Mouse (Mus musculus) midbrain, embryonic 15.5 days (tissue): ENCODE measurements around the gene Mcl1. TPM values are rescaled to one million over a fixed set of nuclear protein-coding genes. Genes with fewer than 3 reads are reported as not detected.
"Not testable (repeated sequence)": the region's sequence is repeated elsewhere in the genome, so short reads cannot be mapped to it uniquely, and the experiment has no call there.

Experiments used
- ATAC-seq: fragments of 200-750 bp; cut with Nextera tagmentation; replicated peaks from 2 replicates; pipeline ENCODE4 v1.8.0; 2017; ENCODE audit warnings: moderate TSS enrichment
- H3K27ac ChIP-seq: fragments of 300-500 bp; sonication (generic); 2 replicates; pipeline ENCODE4 v1.5.1; 2015; ENCODE audit warnings: mild to moderate bottlenecking, inconsistent platforms
- H3K27me3 ChIP-seq: fragments of 300-500 bp; sonication (generic); replicated peaks from 2 replicates; pipeline ENCODE4 v1.6.1; 2015; ENCODE audit warnings: inconsistent platforms
- H3K36me3 ChIP-seq: fragments of 300-500 bp; sonication (generic); replicated peaks from 2 replicates; pipeline ENCODE4 v1.6.1; 2015; ENCODE audit warnings: inconsistent platforms
- H3K4me1 ChIP-seq: fragments of 300-500 bp; sonication (generic); 2 replicates; pipeline ENCODE4 v1.6.1; 2015; ENCODE audit warnings: inconsistent platforms
- H3K4me2 ChIP-seq: fragments of 300-500 bp; sonication (generic); 2 replicates; pipeline ENCODE4 v1.6.1; 2015; ENCODE audit warnings: inconsistent platforms, mild to moderate bottlenecking, moderate library complexity
- H3K4me3 ChIP-seq: fragments of 300-500 bp; sonication (generic); 2 replicates; pipeline ENCODE4 v1.5.1; 2015; ENCODE audit warnings: mild to moderate bottlenecking, inconsistent platforms
- H3K9ac ChIP-seq: fragments of 300-500 bp; sonication (generic); 2 replicates; pipeline ENCODE4 v1.6.1; 2015; ENCODE audit warnings: mild to moderate bottlenecking, inconsistent platforms
- H3K9me3 ChIP-seq: fragments of 300-500 bp; sonication (generic); 2 replicates; pipeline ENCODE4 v1.6.1; 2016; ENCODE audit warnings: inconsistent platforms
- WGBS: fragments of 180-500 bp; shearing (Covaris S2); methylation state at CpG from one replicate; pipeline ENCODE4 v1.1.7; 2015; ENCODE audit warnings: mixed read lengths; 5-methylcytosine and 5-hydroxymethylcytosine counted together
- polyA plus RNA-seq: library from polyadenylated mRNA; unstranded; fragments of >200 nt; fragmentation: Nextera tagmentation; extraction: Ambion mirVana; gene quantifications from 2 replicates; pipeline ENCODE4 v1.2.1, GENCODE M21; 2015

Gene Mcl1
- polyA plus RNA-seq, 1 experiment from 2014 or later: 47.8 TPM

DNA sequence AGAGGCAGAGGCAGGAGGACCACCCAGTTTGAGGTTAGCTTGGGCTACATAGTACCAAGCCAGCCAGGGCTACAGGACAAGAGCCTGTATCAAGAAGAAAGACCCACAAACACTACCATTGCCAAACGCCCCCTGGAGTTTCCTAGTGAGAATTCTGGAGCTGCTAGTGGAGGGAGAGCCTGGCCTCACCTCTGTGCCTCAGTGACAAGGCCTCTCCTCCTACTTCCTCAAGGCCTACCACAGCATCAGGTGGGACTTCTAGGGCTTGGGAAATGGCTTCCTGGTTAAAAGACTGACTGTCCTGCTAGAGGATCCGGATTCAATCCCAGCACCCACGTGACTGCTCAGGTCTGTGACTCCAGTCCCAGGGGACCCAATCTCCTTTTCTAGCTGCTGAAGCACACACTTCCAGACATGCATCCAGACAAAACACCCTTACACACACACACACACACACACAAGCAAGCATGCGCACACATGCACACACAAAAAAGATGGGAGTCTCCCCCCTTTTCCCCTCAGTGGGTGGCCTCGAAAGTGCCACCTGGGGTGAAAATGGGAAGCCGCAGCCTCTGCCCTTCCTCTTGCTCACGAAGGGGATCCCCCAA is 6.3 kb upstream of the Mcl1 start:
- H3K4me2 ChIP-seq: no peak overlapping the region
- no peak for ATAC-seq

DNA sequence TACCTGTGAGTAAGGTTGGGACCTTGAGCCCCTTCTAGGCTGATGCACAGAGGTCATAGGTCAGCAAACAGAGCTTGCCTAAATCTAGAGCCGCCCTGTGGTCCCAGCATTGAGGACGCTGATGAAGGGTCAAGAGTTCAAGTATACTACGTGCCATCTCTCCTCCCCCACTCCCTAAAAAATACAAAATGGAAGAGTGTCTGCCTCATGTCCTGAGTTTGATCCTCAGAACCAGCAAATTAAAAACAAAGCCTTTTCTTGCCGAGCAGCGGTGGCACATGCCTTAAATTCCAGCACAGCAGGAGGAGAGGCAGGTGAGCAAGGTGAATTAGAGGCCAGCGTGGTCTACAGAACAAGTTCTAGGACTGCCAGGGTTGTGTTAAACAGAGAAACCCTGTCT is 5.7 kb upstream of the Mcl1 start:
- Histone ChIP-seq H3K27me3 (no peaks in the 10 kb centered on the region), H3K9ac (no peak overlapping the region), H3K27ac (no peak overlapping the region), H3K4me2 (no peak overlapping the region), H3K4me1 (peaks cover 12% of the 10 kb centered on the region), H3K4me3 (no peak overlapping the region), H3K9me3 (no peaks in the 10 kb centered on the region), H3K36me3 (no peaks in the 10 kb centered on the region)
- 16% methylated on average over 6 of the region's 6 CpGs for WGBS
- ATAC-seq: no peak

More for the DNA sequence above, 6.3 kb upstream of the Mcl1 start:
- 63% methylated on average over 7 of the region's 7 CpGs for WGBS
- Histone ChIP-seq H3K4me3 (no peak overlapping the region), H3K4me1 (peaks cover 7% of the 10 kb centered on the region; the same call in 1 of the 2 replicates), H3K27me3 (no peaks in the 10 kb centered on the region), H3K9ac (no peak overlapping the region), H3K36me3 (no peaks in the 10 kb centered on the region), H3K9me3 (no peaks in the 10 kb centered on the region), H3K27ac (no peak overlapping the region)

DNA sequence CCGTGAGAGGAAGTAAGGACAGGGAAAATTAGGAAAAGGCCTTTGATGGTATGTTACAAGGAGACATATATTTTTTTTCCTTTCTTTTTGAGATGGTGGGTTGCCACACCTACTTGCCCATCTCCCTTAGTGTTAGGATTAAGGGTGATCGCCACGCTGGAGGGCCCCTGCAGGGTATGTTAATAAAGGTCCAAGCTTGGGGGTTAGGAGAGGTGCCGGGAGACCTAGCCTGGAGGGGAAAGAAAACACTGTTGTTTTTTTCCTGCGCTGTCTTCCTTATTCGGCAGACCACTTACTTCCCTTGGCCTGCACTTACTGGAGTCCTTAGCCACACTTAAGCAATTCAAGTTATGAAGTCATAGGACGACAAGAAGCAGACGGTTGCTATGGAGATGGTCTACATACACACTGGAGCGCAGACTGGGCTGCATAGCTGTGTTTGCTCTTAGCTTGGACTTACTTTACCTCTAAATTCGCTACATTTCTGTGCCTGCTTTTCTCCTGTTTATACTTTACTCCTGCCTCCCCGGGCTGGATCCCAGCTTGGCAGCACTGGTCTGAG is 5.0 kb upstream of the Mcl1 start:
- Histone ChIP-seq H3K36me3 (no peaks in the 10 kb centered on the region), H3K4me3 (no peak overlapping the region), H3K9ac (no peak overlapping the region), H3K4me1 (peaks cover 15% of the 10 kb centered on the region), H3K4me2 (no peak overlapping the region), H3K27me3 (no peaks in the 10 kb centered on the region), H3K9me3 (no peaks in the 10 kb centered on the region), H3K27ac (no peak overlapping the region)
- ATAC-seq: no peak
- WGBS: 16% methylated on average over 11 of the region's 11 CpGs

- not testable (repeated sequence) for H3K9me3 ChIP-seq, H3K27ac ChIP-seq, H3K9ac ChIP-seq, ATAC-seq, H3K36me3 ChIP-seq, H3K4me2 ChIP-seq, H3K4me3 ChIP-seq, H3K27me3 ChIP-seq
- 95% methylated on average over 3 of the region's 3 CpGs for WGBS
- peaks cover 15% of the 10 kb centered on the region for H3K4me1 ChIP-seq
These were observed 4.2 kb upstream of the Mcl1 start for GRCm38 (mm10) chr3:95654371-95654770.

DNA sequence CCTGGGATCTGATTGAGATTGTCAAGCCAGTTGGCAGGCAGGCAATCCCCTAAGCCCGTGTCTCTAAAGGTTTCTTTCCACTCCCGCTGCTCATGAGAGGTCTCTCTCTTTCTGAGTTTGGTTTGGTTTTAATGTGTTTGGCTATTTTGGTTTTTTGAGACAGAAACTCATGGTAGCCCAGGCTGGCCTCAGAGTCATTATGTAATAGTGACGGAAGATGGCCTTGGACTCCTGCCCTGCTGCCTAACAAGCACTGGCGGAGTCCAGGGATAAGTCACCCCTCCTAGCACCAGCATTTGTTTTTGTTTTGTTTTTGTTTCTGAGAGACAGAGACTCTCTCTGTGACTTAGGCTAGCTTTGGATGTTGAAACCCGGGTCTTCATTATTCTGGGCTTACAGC is 3.2 kb upstream of the Mcl1 start:
- H3K9ac ChIP-seq: no peak overlapping the region
- H3K4me3 ChIP-seq: no peak overlapping the region
- ATAC-seq: no peak
- H3K36me3 ChIP-seq: no peaks in the 10 kb centered on the region
- H3K4me1 ChIP-seq: peaks cover 18% of the 10 kb centered on the region
- H3K27ac ChIP-seq: no peak overlapping the region
- no peaks in the 10 kb centered on the region for H3K27me3 ChIP-seq
- no peaks in the 10 kb centered on the region for H3K9me3 ChIP-seq
- 89% methylated on average over 5 of the region's 5 CpGs for WGBS
- H3K4me2 ChIP-seq: no peak overlapping the region

GRCm38 (mm10) chr3:95657108-95657507 is 1.5 kb upstream of the Mcl1 start:
- H3K36me3 ChIP-seq: no peaks in the 10 kb centered on the region
- ATAC-seq: no peak
- WGBS: 89% methylated on average over 3 of the region's 3 CpGs
- no peak overlapping the region for H3K9ac ChIP-seq
- no peak overlapping the region for H3K27ac ChIP-seq
- H3K4me2 ChIP-seq: no peak overlapping the region
- peaks cover 34% of the 10 kb centered on the region for H3K4me1 ChIP-seq
- no peaks in the 10 kb centered on the region for H3K27me3 ChIP-seq
- H3K9me3 ChIP-seq: no peaks in the 10 kb centered on the region
- no peak overlapping the region for H3K4me3 ChIP-seq

DNA sequence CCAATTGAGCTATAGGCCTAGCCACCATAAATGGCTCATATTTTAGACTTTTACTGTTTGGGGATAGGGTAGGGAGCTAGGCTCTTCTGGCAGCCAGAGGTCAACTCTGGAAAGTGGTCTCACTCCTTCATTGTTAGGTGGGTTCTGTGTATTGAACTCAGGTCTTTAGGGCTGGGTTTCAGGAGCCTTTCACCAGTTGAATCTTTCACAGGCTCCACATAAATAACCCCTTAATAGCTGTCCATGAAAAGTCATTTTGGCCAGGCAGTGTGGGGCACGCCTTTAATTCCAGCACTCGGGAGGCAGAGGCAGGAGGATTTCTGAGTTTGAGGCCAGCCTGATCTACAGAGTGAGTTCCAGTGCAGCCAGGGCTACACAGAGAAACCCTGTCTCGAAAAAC is 877 bp upstream of the Mcl1 start:
- Histone ChIP-seq H3K27ac (peak overlapping the region; percentile 98), H3K4me1 (peaks cover 40% of the 10 kb centered on the region), H3K4me2 (peak overlapping the region; percentile 59), H3K4me3 (peak overlapping the region; percentile 90), H3K36me3 (no peaks in the 10 kb centered on the region), H3K27me3 (no peaks in the 10 kb centered on the region), H3K9ac (peak overlapping the region; percentile 97; the same call in 1 of the 2 replicates), H3K9me3 (no peaks in the 10 kb centered on the region)
- WGBS: 81% methylated on average over 3 of the region's 3 CpGs
- ATAC-seq: no peak

DNA sequence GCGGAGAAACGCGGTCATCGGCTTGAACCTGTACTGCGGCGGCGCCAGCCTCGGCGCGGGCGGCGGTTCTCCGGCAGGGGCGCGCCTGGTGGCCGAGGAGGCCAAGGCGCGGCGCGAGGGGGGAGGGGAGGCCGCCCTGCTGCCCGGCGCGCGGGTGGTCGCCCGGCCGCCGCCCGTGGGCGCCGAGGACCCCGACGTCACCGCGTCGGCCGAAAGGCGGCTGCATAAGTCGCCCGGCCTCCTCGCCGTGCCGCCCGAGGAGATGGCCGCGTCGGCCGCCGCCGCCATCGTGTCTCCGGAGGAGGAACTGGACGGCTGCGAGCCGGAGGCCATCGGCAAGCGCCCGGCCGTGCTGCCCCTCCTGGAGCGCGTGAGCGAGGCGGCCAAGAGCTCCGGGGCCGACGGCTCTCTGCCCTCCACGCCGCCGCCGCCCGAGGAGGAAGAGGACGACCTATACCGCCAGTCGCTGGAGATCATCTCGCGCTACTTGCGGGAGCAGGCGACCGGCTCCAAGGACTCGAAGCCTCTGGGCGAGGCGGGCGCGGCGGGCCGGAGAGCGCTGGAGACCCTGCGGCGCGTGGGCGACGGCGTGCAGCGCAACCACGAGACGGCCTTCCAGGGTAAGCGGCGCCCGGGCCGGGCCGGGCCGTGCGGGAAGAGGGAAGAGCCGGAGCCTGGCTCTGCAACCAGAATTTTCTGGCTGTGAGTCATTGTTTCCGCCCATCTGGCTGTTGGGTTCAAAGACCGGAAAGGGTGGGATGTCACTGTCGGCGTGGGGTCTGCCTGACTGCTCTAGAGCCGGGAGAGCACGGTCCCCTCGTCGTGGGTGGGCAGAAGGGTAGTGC is 502 bp downstream of the Mcl1 start:
- H3K4me1 ChIP-seq: peaks cover 47% of the 10 kb centered on the region
- no peaks in the 10 kb centered on the region for H3K27me3 ChIP-seq
- H3K9me3 ChIP-seq: no peaks in the 10 kb centered on the region
- under 1% methylated on average over 91 of the region's 113 CpGs for WGBS
- peak overlapping the region; percentile 59 for H3K4me2 ChIP-seq
- H3K4me3 ChIP-seq: peak overlapping the region; percentile 90
- peak overlapping the region; percentile 98 for H3K27ac ChIP-seq
- H3K9ac ChIP-seq: peak overlapping the region; percentile 97
- no peaks in the 10 kb centered on the region; the same call in 1 of the 2 replicates for H3K36me3 ChIP-seq
- peak; percentile 81 for ATAC-seq

- peaks cover 50% of the 10 kb centered on the region for H3K4me1 ChIP-seq
- H3K27me3 ChIP-seq: no peaks in the 10 kb centered on the region
- H3K9me3 ChIP-seq: no peaks in the 10 kb centered on the region
- H3K4me2 ChIP-seq: peak overlapping the region; percentile 59
- H3K36me3 ChIP-seq: no peaks in the 10 kb centered on the region; the same call in 1 of the 2 replicates
- WGBS: 2% methylated on average over 8 of the region's 8 CpGs
- peak overlapping the region; percentile 98 for H3K27ac ChIP-seq
- no peak for ATAC-seq
- peak overlapping the region; percentile 90 for H3K4me3 ChIP-seq
- H3K9ac ChIP-seq: peak overlapping the region; percentile 97
These were observed 1.4 kb downstream of the Mcl1 start for GRCm38 (mm10) chr3:95659948-95660347.

DNA sequence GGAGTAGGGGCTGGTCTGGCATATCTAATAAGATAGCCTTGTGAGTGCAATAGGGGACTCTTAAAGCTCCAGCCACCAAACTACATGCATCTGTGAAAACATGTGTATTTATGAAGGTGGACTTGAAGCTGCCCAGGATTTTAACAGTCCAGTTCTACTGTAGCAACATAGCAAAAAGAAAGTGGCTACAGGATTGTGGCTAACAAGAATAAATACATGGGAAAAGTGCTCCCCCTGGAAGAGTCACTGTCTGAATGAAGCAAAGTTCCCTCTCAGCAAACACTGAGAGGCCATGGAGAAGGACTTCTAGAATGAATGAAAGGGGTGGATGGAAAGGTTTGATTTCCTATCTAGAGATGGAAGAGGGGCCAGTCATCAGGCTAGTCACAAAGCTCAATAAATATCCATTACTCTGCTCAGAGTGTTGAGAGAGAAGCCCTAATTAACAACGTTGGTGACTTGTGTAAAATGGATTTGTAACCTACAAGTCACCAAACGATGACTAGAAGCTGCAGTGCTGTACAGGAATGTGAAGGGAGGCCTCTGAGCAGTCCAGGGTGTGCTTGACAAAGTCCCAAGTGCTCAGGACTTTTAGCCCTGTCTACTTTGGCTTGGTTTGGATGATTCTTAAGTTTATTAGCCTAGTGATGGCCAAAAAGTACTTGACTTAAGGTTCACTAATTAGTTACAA is 2.3 kb downstream of the Mcl1 start:
- H3K4me1 ChIP-seq: peaks cover 50% of the 10 kb centered on the region
- no peaks in the 10 kb centered on the region for H3K9me3 ChIP-seq
- peak overlapping the region; percentile 59 for H3K4me2 ChIP-seq
- 48% methylated on average over 2 of the region's 2 CpGs for WGBS
- H3K36me3 ChIP-seq: no peaks in the 10 kb centered on the region; the same call in 1 of the 2 replicates
- peak overlapping the region; percentile 90 for H3K4me3 ChIP-seq
- peak overlapping the region; percentile 97 for H3K9ac ChIP-seq
- ATAC-seq: no peak
- H3K27me3 ChIP-seq: no peaks in the 10 kb centered on the region
- H3K27ac ChIP-seq: no peak overlapping the region

DNA sequence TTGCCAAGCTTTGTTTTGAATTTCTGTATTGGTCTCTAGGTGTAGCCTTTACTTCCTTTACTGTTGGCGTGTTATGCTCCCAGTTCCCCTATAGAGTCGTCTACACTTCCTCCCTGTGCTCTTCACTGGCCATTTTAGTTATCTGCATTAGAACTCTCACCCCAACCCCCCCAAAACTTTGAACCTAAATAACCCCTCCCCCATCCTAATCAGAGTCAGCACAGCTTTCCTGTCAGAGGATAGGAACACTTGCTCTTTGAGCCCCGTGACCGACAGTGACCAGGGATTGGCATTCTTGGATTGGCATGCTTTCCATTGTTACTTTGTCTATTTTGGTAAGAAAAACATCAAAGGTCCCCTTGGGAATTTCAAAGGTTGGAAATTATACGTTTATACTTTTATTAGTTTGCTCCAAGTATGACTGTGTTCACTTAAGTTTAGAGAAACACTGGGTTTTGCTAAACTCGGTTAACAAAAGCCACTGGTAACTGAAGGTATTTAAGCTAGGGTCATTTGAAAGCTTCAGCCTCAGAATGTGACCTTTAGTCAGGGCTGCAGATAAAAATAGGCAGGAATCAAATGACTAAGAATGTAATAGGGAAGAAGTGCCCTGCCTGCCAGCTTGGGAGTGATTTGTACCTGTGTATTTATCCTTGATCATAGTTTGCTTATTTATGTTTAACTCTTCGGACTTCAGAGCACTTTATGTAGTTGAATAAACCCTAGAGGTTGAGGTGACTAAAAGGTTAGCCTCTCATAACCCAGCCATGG is 3.5 kb downstream of the Mcl1 start:
- peaks cover 50% of the 10 kb centered on the region for H3K4me1 ChIP-seq
- H3K9ac ChIP-seq: no peak overlapping the region
- no peak overlapping the region for H3K27ac ChIP-seq
- 71% methylated on average over 7 of the region's 7 CpGs for WGBS
- no peaks in the 10 kb centered on the region for H3K27me3 ChIP-seq
- peak overlapping the region; percentile 27 for H3K4me2 ChIP-seq
- H3K4me3 ChIP-seq: no peak overlapping the region
- no peaks in the 10 kb centered on the region; the same call in 1 of the 2 replicates for H3K36me3 ChIP-seq
- ATAC-seq: no peak
- no peaks in the 10 kb centered on the region for H3K9me3 ChIP-seq
